Mouse (Mus musculus): ENCODE results near the gene Aim2. TPM values are rescaled to one million over a fixed set of nuclear protein-coding genes. Genes with fewer than 3 reads are reported as not detected.
"Not testable (repeated sequence)": the region's sequence is repeated elsewhere in the genome, so short reads cannot be mapped to it uniquely, and the experiment has no call there.

Gene Aim2
- total RNA-seq (2021), result 1 to 10 TPM; 2.5 to 4.1 TPM
- long read RNA-seq, experiment 1, partial matches to known transcripts, result 0 of 1 reads
- long read RNA-seq, experiment 1, other reads (novel, unspliced or antisense), result 1 of 1 reads
- long read RNA-seq, experiment 2, result 0 reads

GRCm38 (mm10) chr1:173350372-173350957 is at the start of gene Aim2:
TSS of gene Aim2 (plus strand) at chr1:173350879.
- no peak within 1 kb of the TSS for H3K27ac ChIP-seq
- DNase-seq (ENCODE audit: extremely low spot score in 1 of 2, low spot score in 2 of 2), result no peak
- H3K4me3 ChIP-seq, result no peak within 1 kb of the TSS
- no peak for TF ChIP-seq CTCF (IDR thresholded peaks at IDR 0.05)
- intact Hi-C loops (cut with DNase I), result no loop called here

DNA sequence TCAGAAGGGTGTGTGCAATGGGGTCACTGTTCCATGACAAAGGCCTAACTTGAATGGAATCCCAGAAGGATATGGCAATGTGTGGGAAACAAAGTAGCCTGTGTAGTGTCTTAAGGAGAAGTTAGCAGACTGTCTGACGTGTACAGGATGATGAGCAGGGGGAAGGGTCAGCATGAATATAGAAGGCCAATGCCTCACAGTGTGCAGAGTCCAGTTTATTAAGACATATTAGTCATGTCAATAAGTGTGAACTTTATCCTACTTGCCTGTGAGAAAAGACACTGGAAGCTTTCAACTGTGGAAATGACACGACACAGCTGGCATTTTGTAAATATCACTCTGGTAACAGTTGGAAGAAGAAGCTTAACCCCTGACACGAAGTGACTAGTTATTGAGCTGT is 47.9 kb upstream of the Aim2 start:
- intact Hi-C loops (cut with DNase I); DNase-seq (ENCODE audit: extremely low spot score in 1 of 2, low spot score in 2 of 2); H3K4me3 ChIP-seq; H3K27ac ChIP-seq: not testable (repeated sequence)

DNA sequence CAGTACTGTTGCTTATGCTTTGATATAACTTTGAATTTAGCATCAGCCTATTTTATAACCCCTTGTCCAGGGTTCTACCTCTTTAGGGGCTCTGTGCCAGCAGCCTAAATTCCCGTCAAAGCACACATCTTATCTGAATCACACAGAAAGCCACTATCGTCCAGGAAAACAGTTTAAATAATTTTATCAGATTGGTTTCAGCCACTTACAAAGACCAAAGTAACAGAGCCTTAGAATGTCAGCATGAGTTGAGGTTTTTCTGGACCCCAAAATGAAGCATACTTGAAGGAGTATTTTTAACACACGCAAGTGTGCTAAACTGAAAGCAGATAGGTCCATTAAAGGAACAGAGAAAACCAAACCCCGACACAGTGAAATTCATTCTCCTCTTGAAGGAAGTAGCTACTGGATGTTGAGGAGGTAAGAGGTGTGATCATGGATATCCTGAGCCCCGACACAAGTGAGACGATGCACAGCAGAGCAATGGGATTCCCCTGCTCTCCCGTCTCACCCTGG is 37.1 kb upstream of the Aim2 start:
- DNase-seq (ENCODE audit: extremely low spot score in 1 of 2, low spot score in 2 of 2); H3K27ac ChIP-seq; H3K4me3 ChIP-seq: not testable (repeated sequence)
- intact Hi-C loops (cut with DNase I), result loop anchor here (10.0 kb wide), 1 partner anchor 951 kb away; no protein-coding TSS in a partner anchor

- intact Hi-C loops (cut with DNase I), result loop anchor here (10.0 kb wide), 1 partner anchor 949 kb away; no protein-coding TSS in a partner anchor
- no peak overlapping the region for H3K27ac ChIP-seq
- no peak for DNase-seq (ENCODE audit: extremely low spot score in 1 of 2, low spot score in 2 of 2)
These were observed 35.0 kb upstream of the Aim2 start for GRCm38 (mm10) chr1:173315725-173316124.

GRCm38 (mm10) chr1:173317925-173318477 is 32.7 kb upstream of the Aim2 start:
- no peak for DNase-seq (ENCODE audit: extremely low spot score in 1 of 2, low spot score in 2 of 2)
- intact Hi-C loops (cut with DNase I), result loop anchor here (10.0 kb wide), 1 partner anchor 947 kb away; no protein-coding TSS in a partner anchor
- H3K27ac ChIP-seq, result no peak overlapping the region
- no peak overlapping the region for H3K4me3 ChIP-seq
- no peak for TF ChIP-seq CTCF (IDR thresholded peaks at IDR 0.05)

More at GRCm38 (mm10) chr1:173315725-173316124, 35.0 kb upstream of the Aim2 start:
- no peak for TF ChIP-seq CTCF (IDR thresholded peaks at IDR 0.05)
- no peak overlapping the region for H3K4me3 ChIP-seq

- DNase-seq (ENCODE audit: extremely low spot score in 1 of 2, low spot score in 2 of 2), result no peak
- no peak for TF ChIP-seq CTCF (IDR thresholded peaks at IDR 0.05)
- H3K27ac ChIP-seq, result no peak overlapping the region; the same call in 1 of the 2 replicates
- no peak overlapping the region for H3K4me3 ChIP-seq
- intact Hi-C loops (cut with DNase I), result loop anchor here (5.0 kb wide), 1 partner anchor 684 kb away; no protein-coding TSS in a partner anchor
These were observed 29.0 kb upstream of the Aim2 start for GRCm38 (mm10) chr1:173321593-173322248.

- no peak for DNase-seq (ENCODE audit: extremely low spot score in 1 of 2, low spot score in 2 of 2)
- intact Hi-C loops (cut with DNase I), result loop anchor here (5.0 kb wide), 1 partner anchor 685 kb away; no protein-coding TSS in a partner anchor
- H3K4me3 ChIP-seq, result no peak overlapping the region
- no peak overlapping the region; the same call in 1 of the 2 replicates for H3K27ac ChIP-seq
- no peak for TF ChIP-seq CTCF (IDR thresholded peaks at IDR 0.05)
These were observed 28.4 kb upstream of the Aim2 start for GRCm38 (mm10) chr1:173322249-173322627.

DNA sequence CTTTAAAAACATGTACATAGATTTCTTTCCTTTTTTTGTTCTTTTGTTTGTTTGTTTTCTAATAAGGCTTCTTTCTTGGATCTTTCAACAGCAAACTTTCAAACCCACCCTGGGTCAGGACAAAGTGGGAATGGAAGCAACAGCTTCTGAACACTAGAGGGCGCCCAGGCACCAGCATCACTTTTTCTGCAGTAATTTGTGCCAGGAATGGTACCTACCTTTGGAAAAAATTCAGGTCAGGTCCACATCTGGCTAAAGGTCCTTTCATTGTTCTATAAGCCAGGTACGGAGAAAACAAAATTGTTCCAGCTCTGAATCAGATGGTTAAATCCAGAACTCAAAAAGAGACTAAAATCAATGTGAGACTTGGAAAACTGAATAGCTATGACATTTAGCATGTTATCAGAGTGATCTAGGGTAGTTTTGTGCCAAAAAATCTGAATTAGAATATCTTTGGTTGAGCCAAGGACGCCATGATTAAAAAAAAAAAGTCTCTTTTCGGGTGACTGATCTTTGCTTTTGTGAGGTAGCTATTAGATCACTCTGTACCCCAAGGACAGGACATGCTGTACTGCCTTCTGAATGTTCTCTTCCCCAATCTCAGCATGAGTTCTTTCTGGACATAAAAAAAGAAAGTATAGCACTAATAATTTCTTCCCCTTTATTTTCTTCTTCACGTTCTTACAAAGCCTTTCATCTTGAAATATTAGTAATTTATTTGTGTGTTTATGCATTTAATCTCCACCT is 26.7 kb upstream of the Aim2 start:
- intact Hi-C loops (cut with DNase I), result loop anchor here (1.0 to 5.0 kb wide), 4 partner anchors 53 to 914 kb away; no protein-coding TSS in a partner anchor
- no peak overlapping the region for H3K4me3 ChIP-seq
- H3K27ac ChIP-seq, result no peak overlapping the region
- TF ChIP-seq CTCF (IDR thresholded peaks at IDR 0.05), result peak; percentile 97
- DNase-seq (ENCODE audit: extremely low spot score in 1 of 2, low spot score in 2 of 2), result peak; percentile 44 to 53

- Histone ChIP-seq H3K27ac (no peak overlapping the region), H3K4me3 (no peak overlapping the region)
- intact Hi-C loops (cut with DNase I), result loop anchor here (1.0 to 5.0 kb wide), 2 partner anchors 52 to 688 kb away; no protein-coding TSS in a partner anchor
- TF ChIP-seq CTCF (IDR thresholded peaks at IDR 0.05), result no peak
- DNase-seq (ENCODE audit: extremely low spot score in 1 of 2, low spot score in 2 of 2), result no peak
These were observed 25.7 kb upstream of the Aim2 start for GRCm38 (mm10) chr1:173324961-173325360.

- Histone ChIP-seq H3K27ac (no peak overlapping the region), H3K4me3 (no peak overlapping the region)
- TF ChIP-seq CTCF (IDR thresholded peaks at IDR 0.05), result no peak
- intact Hi-C loops (cut with DNase I), result no loop called here
- DNase-seq (ENCODE audit: extremely low spot score in 1 of 2, low spot score in 2 of 2), result no peak
These were observed 25.3 kb upstream of the Aim2 start for GRCm38 (mm10) chr1:173325395-173325794.

DNA sequence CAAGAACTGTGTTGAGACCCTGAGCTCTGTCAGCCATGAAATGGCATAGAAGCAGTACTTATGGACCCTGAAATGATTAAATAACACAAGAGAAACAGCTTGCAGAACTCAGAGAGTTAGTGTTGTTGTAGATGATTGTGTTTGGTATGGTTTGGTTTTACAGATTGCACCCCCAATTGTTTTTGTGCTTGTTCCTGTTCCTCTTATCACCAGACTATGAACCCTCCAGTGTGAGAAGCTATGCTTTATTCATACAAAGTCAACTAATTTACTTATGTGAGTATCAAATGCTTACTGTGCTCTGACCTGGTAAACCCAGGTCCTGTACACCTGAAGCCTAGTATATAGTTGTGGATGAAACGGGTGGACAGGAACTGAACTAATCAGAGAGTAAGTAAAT is 24.1 kb upstream of the Aim2 start:
- TF ChIP-seq CTCF (IDR thresholded peaks at IDR 0.05), result no peak
- Histone ChIP-seq H3K27ac (no peak overlapping the region), H3K4me3 (no peak overlapping the region)
- intact Hi-C loops (cut with DNase I), result no loop called here
- DNase-seq (ENCODE audit: extremely low spot score in 1 of 2, low spot score in 2 of 2), result no peak

All from left cerebral cortex, adult 2 months (tissue).